Mouse (Mus musculus) adrenal gland, adult 18-20 months (tissue): ENCODE data around the gene Thap4. TPM values are rescaled to one million over a fixed set of nuclear protein-coding genes. Genes with fewer than 3 reads are reported as not detected.
"Not testable (repeated sequence)": the region's sequence is repeated elsewhere in the genome, so short reads cannot be mapped to it uniquely, and the experiment has no call there.

Source experiments
- DNase-seq, 2 experiments: peaks; one replicate each; pipeline ENCODE4 v3.0.0; 2021 to 2022; ENCODE audit warnings: low spot score in 2 of 2
- total RNA-seq, 2 experiments: library from RNA; stranded (reverse); gene quantifications; 1 replicate in 1 of 2; 2 replicates in 1 of 2; pipeline ENCODE4 v1.2.3; 2021

Gene Thap4
- total RNA-seq, 2 experiments from 2014 or later = 46.3 to 52.4 TPM

DNA sequence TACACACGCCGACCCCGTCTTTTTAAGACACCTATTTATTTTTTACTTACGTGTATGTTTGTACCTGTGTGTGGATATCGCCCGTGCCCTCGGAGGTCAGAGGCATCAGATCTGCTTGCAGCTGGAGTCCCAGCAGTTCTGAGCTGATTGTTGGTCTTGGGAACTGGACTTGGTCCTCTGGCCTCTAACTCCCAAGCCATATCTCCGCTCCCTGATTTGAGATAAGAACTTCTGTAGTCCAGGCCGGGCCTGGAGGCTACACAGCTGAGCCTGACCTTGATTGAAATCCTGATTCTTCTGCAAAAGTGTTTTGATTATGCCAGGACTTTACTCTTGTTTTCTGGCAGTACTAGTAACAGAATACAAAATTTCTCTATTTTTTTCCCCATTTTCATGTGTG, 61.9 kb downstream of the Thap4 start:
- DNase-seq = no peak

DNA sequence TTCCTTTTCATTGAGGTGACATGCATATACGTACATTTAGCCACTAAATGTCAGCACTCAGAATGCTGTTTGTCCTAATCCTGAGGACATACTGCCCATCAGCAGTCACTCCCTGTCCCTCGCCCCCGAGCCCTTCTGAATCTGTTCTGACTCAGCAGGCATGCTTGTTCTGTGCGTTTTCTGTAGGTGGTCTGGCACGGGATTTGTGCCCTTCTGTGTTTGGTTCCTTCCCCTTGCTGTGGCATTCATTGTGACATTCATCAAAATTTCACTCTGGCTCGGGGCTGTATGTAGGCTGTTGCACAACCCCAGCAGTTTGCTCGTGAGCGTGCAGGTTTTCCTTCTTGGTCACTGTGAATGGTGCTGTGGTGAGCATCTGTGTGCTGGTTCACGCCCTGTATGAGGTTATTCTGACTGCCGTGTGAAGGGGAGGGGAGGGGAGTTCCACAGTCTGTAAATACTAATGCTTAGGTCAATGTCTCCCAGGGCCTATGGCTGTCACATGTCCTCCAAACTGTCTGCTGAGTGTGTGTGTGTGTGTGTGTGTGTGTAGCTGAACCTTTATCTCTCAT, 62.8 kb downstream of the Thap4 start:
- DNase-seq = no peak

DNA sequence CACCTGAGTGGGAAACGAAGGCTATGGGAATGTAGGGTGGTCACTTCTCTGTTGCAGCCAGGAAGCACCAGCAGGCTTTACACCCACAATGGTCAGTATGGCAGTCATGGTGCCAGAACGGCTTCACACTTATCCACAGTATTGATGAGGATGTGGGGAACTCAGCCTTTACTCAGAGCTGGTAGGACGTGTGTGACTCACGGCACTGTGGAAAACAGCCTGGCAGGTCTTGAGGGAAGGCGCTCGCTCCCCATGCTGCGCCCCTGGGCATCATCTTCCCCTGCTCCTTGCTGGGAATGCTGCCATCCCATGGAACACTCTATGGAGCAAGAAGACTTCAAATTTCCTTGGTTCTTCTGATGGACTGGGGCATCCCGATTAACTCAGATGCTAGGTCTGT, 63.6 kb downstream of the Thap4 start:
- no peak for DNase-seq

DNA sequence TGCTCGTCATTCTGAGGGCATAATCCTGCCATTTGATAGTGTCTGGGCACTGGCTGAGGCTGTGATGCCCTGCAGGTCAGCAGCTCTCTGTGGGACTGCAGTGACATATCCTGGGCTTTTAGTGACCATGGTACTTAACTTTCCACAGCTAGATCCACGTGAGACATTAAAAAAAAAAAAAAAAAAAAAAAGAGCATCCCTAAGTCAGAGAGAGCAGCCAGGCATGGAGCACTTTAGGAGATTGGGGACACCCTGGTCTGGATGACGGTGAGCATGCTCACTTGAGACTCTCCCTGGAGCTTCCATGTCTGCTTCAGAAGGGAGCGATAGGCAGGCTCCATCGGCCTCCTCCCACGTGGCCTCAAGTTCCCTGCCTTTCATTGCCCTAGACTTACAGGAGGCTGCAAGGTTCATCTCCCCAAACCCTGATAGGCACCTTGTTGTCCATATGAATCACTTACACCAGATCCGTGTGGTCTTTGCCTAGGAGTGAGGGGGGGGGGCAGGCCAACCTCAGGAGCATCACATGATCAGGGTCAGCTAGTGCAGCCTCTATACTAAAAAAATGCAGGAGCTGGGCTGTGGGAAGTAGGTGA, 64.7 kb downstream of the Thap4 start:
- DNase-seq = no peak

DNA sequence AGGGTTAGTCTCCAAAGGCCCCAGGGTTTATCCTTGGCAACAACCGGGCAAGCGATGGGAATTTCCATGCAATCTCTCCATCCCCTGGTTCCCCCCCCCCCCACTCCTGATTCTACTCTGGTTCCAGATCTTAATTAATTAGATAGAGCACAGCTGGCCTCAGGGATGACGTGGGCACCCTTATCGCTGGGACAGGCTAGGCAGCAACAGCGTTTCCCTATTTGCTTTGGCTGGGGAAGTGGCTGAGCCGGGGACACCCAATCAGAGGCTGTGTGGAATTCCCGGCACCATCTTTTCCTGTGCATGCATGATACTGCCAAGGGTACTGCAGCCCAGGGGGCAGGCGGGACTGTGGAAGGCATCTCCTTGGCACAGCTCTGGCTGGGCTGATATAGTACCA, 66.5 kb downstream of the Thap4 start:
- DNase-seq = no peak

DNA sequence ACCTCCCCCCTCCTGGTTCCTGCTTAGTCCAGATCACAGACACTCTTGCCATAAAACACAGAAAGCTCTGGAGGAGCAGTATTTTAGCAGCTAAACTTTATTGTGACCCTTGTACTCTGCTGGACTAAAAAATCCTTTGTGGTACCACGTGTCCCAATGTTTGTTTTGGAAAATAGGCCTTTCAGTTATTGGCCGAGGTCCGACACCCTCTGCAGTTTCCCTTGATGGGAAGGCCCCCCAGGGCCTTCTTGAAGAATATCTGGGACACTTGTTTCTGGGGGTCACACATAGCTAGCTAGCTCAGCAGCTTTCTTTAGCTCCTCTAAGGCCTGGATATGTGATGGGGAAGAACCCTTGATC, 67.7 kb downstream of the Thap4 start:
- no peak for DNase-seq

DNA sequence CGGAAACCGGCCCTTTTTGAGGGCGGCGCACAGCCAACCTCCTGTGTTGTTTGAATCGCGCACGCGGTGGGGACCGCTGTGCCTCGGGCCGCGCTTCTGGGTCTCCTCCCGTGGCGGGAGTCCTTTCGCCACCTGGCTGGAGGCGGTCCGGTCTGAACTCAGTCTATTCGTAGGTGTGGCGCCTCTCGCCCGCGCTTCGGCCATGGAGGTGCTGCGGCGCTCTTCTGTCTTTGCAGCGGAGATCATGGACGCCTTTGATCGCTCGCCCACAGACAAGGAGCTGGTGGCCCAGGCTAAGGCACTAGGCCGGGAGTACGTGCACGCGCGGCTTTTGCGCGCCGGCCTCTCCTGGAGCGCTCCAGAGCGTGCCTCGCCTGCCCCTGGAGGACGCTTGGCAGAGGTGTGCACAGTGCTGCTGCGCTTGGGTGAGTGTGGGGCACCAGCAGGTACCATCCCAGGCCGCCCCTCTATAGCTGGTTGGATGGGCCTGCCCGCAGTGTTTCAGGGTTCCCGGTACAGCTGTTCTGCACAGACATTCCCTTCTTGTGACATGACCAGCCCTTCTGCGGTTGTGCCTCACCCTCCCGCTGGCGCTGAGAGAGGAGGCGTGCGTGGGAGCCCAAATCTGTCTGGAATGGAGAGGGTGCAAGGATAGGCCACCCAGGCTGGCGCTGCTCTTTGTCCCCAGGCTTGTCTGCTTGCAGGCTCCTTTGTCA, 68.3 kb downstream of the Thap4 start:
- DNase-seq = peak; percentile 40 to 42

DNA sequence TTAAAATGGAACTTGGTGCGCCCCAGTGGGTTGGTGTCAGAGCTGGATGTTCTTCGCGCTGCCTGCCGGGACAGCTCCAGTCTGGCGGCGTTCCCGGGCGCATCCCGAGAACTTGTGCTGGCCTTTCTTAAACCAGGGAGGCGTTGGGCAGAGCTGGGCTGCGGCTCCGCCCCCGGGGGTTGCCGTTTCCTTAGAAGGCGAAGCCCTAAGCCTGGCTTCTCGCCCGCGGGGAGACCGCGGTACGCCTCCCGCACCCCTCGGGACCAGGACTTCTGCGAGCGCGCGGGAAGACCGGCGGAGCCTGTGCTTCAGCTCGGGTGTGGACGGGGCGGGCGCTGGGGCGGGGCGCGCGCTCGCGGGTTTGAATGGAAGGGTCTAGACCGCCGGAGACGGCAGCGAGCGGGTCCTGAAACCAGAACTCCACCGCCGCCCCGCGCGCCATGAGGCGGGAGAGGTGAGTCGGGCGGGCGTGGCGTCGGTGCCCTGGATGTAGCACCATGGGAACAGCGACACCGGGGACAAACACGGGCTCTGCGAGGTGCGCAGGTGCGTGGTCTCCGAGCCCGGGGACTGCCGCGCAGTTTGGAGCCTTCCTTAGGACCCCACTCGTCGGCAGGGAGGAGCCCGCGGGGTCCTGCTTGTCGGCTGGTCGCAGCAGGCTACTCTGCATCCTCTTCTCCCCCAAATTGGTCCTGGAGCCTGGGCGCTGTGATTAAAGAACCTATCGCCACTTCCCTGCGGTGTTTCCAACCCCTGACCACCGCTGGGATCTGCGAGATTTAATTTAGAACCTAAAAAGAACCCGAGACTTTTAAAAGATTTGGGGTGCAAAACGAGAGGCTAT, 69.0 kb downstream of the Thap4 start, which contains the start of gene Bok:
Bok (plus strand) TSS at position 260 of the 844 bp plus-strand sequence.
- DNase-seq = peak; percentile 79

DNA sequence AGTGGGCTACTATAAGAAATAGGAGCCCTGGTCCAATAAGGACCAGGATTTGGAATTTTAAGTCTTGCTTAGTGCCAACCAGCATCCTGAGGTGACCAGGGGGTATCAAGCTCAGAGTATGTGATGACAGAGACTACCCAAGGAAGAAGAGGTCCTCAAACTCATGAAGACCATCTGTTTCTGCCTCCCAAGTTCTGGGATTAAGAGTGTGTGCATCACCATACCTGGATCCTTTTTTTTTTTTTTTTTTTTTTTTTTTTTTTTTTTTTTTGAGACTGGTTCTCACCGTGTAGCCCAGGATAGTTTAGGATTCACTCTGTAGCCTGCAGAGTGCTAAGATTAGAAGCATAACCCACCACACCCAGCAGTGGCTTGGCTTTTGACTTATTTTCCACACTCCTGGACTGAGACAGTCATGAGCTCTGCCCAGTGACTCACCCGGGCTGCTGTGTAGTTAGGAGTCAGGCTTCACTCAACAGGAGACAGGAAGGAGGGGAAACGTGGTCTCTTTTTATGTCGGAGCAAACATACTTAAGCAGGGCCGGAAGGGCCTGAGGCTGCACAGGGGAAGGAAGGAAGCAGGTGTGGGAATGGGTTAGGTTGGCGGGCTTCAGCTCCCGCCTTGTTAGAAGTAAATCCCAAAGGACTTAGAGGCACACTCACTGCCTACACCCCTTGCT, 74.6 kb downstream of the Thap4 start:
- no peak for DNase-seq

DNA sequence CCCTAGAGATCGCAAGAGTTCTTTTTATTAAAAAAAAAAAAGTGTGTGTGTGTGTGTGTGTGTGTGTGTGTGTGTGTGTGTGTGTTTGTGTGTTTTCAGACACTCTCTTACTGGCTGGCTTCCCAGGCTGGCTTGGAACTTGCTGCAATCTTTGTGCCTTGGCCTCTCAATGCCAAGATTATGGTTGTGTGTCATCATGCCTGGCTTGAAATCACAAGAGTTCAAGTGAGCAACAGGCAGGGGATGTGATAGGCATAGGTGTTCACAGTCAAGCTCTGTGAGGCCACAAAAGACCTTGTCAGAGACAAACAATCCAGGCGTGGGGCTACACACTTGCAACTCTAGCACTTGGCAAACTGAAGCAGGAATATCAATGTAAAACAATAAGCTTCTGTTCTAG, 76.3 kb downstream of the Thap4 start:
- no peak for DNase-seq

DNA sequence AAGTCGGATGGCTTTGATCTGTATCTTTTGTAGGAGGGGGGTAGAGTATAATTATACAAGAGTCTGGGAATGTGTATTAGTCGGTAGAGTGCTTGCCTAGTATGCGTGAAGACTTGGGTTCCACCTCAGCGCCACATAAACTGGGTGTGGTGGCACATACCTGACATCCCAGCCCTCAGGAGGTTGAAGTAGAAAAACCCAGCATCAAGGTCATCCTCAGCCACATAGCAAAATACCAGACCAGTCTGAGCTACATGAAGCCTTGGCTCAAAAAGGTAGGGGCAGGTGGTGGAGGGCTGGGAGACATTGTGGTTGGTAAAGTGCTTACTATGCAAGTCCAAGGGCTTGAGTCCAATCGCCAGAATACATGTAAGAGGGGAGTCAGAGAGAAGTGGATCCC, 82.0 kb downstream of the Thap4 start:
- DNase-seq = no peak

DNA sequence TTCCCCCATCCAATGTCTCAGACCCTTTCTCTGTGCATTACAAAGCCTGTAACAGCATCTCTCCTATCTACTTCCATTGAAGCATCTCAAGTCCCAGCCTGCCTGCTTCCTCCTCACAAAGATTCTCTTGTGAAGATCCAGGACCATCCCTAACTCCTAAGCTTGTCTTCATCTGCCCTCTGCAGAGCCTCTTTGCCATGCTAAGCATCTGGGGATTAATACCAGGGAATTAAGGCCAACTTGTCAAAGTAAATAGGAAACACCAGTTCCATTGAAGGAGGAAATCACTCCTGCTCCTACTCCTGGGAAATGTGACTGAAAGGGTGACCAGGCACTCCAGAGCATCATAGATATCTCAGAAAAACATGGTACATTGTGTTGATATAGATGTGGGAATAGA, 84.7 kb downstream of the Thap4 start:
- DNase-seq = no peak

DNA sequence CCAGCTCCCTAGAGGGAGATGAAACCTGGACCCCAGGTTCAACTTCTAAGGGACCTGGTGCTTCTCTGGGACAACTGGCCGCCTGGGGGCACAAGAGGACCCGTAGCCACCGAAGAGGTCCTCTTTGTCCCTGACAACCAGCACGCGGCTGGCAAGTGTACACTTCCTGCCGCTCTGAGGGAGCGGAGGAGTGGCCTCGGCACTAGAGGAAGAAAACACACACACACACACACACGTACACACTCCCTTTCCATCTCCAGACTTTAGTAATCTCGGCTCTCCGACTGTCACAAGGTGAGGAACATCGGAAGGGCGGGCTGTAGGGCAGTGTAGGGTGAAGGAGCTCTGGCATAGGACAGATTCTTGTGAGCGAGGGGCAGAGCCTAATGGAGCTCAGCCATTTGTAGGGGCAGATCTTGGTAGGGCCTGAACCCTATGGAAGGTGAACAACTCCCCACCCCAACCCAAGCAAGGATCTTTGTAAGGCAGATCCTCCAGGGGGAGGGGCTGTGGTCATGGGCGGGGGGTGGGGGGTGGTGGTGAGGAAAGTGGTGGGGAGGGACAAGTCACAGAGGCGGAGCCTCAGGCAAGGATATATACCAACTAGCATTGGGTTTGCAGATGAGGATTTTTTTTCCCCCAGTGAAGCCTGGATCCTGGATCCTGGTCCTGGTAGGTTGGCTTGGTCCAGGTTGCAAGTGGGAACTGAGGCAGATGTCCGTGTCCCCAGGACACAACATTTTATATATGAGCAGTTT, 85.7 kb downstream of the Thap4 start:
- DNase-seq = peak; percentile 73

DNA sequence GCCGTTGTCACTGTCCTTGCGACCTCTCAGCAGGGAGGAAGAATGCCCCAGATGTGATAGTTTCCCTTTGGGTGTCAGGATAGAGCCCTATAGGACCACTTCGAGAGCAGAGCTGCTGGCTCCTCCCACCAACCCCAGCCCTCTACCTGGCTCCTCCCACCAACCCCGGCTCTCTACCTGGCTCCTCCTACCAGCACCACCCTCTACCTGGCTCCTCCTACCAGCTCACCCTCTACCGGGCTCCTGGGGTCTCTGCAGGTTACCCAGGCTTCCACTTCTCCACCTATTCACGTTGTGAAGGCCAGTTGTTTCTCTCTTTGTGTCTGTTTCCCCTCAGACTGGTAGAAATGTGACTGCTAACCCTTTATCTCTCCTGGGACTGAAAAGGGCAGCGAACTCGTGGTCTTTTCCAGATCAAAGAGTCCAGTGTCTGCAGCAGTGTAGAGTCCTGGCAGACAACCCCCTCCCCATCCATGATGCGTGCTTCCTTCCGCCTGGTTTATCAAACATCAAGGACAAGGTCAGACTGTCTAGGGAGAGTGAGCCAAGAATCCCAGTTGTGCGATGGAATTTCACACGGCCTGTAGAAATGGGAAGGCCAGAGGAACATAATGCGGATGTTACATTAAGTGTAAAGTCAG, 86.8 kb downstream of the Thap4 start:
- peak in 1 of 2 experiments; percentile 37 for DNase-seq

DNA sequence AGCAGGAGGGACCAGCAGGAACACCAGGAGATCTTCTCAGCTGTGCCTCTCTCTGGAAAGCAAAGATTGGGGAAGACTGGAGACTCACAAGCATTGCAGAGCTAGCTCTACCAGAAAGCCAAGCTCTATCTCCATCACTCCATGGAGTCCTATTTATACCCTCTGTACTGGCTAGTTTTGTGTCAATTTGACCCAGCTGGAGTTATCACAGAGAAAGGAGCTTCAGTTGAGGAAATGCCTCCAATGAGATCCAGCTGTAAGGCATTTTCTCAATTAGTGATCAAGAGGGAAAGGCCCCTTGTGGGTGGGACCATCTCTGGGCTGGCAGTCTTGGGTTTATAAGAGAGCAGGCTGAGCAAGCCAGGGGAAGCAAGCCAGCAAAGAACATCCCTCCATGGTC, 96.1 kb downstream of the Thap4 start, which contains the start of gene Stk25:
Stk25 (minus strand) TSS at position 101 of the 400 bp plus-strand sequence.
- not testable (repeated sequence) for DNase-seq

DNA sequence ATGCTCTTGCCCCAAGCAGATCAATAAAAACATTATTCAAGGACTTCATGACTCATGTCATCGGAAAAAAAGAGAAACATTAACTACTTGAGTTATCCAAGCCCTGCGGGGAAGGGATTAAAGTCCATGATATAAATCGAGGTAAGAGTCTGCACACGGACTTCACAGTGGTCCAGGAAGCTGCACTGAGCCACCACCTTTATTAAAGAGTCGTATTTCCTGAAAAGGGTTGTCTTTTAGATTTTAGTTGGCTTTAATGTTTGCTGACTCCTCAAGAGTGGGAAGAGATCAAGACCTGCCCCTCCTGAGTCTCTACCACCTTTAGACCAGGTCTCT, 97.7 kb downstream of the Thap4 start:
- no peak for DNase-seq

DNA sequence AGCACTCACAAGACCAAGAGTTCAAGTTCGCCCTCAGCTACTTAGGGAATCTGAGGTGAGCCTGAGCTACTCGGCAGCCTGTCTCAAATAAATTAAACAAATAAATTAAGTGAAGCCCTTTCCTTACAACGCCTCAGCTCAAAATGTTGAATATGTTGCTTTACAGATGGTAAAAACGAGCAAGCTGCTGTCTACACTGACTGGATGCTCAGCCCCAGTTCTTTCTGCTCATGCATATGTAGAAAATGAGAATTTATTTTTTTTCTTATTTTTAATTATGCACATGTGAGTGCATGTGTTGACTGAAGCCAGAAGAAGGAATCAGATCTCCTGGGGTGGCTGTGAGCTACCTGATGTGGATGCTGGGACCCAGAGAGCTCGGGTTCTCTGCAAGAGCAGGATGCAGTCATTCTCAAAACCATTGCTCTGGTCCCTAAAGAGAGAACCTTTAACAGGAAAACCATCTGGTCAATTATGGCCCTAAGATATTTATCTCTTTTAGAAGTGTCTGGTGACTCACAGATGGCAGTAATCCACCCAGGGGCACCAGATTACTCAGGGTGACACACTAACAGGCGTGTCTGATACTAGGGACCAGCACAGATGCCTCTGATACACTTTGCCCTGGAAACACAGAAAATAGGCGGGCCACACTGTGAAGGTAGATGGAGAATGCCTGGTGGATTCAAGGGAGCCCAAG, 98.2 kb downstream of the Thap4 start:
- DNase-seq = no peak

DNA sequence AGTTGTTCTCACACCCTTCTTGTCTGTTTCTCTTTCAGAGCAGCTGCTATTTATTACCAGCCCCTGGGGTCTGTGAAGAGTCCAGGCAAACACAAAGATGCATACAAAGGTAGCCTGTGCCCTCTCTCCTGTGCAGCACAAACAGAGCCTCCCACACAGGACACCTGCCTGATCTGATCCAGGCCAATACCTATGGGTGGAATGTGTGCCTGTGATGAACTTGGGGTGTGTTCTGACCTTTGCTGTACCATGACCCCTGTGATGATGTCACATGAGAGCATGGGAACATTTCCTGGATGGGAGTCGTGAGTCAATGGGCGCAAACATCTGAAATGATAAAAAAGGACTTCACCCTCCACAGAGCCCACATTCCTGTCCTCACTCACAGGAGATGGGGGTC, 99.9 kb downstream of the Thap4 start:
- no peak for DNase-seq

DNA sequence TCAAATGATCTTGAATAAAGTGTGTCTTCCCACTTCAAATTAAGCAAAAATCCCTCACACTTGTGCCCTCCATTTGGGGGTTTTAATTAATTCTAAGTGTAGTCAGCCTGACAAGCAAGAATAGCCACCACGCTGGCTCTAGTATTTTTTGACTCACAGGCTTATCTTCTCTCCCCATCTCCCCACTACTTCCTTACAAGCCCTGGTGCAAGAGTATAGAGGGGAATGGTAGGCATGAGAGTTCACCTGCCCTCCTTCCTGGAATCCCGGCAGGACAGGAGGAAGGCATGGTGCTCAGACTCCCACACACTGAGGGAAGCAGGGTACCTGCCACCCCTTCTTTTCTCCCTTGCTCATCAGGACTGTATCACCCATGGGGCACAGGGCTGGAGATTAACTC, 100.4 kb downstream of the Thap4 start:
- no peak for DNase-seq
